Mouse (Mus musculus): ENCODE measurements around the gene Avl9.

Avl9 gene

DNA sequence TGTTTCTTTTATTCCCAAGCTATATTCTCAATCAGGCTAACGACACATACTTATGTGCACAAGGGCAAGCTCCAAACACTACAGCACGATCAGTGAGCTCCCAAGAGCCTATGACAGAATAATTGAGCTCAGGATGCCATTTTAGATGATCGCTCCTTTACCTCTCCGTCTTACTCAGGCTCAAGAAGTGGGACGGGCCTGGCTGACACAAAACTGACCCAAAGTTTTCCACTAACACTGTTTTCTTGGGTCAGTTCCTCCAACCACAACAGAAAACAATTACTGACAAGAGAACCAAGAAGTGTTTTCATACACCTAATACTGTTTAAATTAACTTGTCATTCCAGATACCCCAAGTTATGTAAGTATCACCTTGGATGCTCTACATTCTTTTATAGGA is 80.1 kb downstream of the Avl9 start:
- WGBS: 76% methylated on average over 5 of the region's 5 CpGs

DNA sequence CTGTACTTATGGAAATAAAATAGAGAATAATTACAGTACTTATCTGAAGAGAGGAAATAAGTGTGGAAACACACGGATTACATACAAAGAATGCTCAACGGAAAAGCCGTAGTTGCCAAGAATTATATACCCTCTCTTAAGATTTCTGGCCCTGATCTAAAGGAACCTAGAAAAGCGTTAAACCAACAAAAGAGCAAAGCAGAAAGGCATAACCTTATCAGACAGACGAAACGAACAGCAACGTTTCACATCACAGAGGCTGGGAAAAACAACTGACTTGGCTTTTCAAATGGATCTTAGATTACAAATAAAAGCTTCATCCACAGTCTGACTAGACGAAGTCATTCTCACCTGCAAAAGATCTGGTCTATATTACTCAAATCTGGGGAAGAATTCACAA is 81.5 kb downstream of the Avl9 start:
- WGBS: under 1% methylated on average over 8 of the region's 8 CpGs

DNA sequence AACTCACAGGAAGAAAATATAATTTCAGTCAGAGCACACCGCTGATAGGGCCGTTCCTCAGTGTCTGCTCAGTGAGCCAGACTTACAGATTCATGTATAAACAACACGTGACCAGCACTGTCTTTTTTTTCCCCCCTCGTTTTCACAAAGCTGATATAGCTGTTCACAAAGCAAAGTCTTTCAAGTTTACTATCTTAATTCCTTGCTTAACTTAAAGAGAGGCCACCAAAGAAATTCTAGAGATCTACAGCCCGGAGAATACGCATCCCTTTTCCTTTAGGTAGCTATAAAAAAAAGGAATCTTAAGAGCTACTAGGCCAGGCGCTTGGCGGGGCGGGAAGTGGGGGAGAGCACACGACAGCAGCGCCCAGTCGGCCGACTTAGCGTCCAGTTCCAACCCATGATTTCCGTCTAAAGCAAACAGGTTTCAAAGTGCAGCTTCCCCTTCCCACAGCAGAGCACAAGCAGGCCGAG is 82.0 kb downstream of the Avl9 start:
- under 1% methylated on average over 16 of the region's 16 CpGs for WGBS

DNA sequence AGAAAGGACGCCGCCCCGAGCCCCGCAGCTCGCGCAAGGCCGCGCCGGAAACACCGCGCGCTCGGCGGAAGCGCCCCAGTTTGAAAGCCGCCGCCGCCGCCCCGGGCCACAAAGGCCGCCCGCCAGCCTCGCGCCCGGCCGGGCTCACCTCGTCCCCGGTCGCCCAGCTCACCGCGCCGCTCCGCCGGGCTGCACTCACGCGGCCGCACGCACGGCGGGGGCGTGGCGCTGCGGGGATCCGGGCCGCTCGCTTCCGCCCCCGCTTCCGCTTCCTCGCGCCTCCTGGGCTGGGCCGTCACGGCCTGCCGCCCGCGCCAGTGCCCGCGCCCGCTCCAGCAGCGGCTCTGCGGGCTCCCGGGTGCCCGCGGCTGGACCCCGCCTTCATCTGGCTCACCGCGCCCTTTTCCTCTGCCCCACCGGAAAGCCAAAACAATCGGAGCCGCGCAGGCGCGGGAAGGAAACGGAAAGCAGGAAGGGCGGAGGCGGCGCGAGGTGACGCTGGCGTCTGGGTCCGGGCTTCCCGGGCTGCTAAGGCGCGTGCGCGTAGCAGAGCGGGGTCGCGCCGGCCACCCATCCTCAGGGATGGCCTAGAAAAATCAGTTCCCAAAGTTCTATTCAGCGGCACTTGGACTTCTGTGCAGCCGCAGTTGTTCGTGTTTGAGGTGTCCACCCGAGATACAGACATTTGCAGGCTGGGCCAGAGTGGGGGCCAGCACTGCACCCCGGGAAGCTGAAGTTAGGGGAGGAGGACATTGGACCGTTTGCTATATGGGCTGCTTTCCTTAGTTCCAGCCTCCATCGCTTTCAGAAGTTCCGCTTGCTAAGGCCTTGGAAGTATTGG is 82.8 kb downstream of the Avl9 start, which contains the start of gene Kbtbd2:
TSS of gene Kbtbd2 (minus strand) at position 503 of the 841 bp plus-strand sequence.
- under 1% methylated on average over 98 of the region's 98 CpGs for WGBS

DNA sequence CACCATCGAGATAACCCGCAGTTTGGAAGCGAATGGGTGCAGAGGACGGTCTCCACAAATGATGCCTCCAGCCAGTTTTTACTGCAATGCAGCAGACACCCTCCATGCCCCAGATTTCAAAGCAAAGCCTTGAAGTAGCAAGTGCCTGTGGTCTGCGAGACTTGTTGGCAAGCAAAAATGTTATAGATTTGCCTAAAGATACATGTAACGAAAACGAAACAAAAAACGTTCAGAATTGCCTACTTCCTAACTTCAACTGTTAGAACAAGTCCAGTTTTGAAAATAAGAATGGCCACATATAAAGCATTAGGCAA is 83.4 kb downstream of the Avl9 start:
- WGBS: 4% methylated on average over 8 of the region's 8 CpGs

DNA sequence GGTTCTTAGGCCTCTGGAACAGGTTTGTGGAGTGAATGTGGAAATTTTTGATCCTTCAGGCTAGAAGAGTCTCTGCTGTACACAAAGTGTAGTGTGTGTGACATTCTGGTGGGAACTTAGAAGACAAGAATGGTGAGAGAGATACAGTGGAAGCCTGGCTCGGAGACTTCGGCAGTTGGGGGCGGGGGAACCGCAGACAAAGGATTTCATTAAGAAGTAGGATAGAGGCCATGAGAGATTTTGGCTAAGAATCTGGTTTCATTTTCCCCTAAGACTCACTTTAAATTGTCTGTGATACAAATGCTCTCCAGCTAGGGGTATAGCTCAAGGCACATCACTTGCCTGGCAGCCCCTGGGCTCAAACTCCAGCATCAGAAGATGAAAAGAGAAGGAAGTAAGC is 90.3 kb downstream of the Avl9 start:
- WGBS: 85% methylated on average over 4 of the region's 4 CpGs

DNA sequence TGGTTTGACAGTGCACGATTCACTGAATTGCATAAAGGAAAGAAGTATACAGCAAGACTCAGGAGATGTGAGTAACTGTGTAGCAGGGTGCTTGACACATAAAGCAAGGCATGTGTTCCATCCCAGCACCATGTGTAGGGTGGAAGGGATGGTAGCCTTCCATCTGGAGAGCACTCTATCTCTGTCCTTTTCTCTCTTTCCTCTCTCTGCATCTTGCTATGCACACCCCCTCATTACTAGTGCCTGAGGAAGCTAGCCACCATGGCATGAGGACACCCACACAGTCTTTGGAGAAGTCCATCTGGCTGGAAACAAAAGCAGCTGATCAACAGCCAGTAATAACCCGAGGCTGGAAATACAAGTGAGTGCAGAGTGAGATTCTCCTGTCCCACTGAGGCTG is 91.5 kb downstream of the Avl9 start:
- 37% methylated on average over 2 of the region's 2 CpGs for WGBS

DNA sequence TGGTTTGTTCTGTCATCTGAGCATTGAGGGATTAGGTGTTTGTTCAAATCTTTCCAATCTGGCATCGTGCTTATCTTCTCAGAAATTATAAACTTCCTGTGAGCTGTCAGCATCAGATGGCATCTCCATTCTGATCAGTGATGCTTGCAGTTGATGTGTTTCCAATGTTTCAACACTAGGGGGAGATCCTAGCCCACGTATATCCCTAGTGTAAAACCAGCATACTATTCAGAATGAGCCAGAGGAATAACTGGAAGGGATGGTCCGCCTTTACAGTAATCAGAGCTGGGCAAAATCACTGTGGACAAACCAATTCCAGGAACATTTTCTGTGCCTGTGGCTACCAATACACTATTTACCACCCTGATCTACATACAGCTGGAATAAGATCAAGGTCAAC is 94.0 kb downstream of the Avl9 start:
- 4% methylated on average over 3 of the region's 3 CpGs for WGBS
